Mouse (Mus musculus): ENCODE measurements around the gene Pik3c2g. TPM values are rescaled to one million over a fixed set of nuclear protein-coding genes. Genes with fewer than 3 reads are reported as not detected.
"Not testable (repeated sequence)": the region's sequence is repeated elsewhere in the genome, so short reads cannot be mapped to it uniquely, and the experiment has no call there.

Gene Pik3c2g
- total and polyA plus RNA-seq, 3 experiments, result not detected

DNA sequence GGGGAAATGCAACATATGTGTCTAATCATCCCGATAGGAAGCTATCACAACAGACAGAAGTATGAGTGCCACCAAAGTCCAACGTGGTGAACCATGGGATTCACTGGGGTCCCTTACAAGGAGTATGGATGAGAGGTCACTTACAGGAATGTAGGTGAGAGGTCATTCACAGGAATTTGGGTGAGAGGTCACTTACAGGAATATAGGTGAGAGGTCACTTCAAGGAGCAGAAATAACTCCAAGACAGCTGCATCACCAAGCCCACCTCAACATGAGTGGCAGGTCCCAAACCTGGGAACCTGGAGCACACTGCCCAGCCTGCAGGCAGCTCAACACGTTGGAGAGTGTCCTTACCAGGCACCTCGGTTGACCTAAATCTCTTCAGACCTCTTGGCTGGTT is 314.8 kb downstream of the Pik3c2g start:
- H3K27me3 ChIP-seq (ENCODE audit: control insufficient read depth, insufficient read depth, low read length), result no peaks in the 10 kb centered on the region
- intact Hi-C loops (cut with DNase I), result no loop called here
- H3K4me1 ChIP-seq (ENCODE audit: control insufficient read depth, insufficient read depth, low read length), result no peaks in the 10 kb centered on the region
- H3K27ac ChIP-seq, result peak overlapping the region; percentile 52
- H3K4me3 ChIP-seq, result no peak overlapping the region
- no peaks in the 10 kb centered on the region for H3K36me3 ChIP-seq (ENCODE audit: control insufficient read depth, insufficient read depth, low read length)
- WGBS, result 37% methylated on average over 4 of the region's 4 CpGs
- H3K9ac ChIP-seq (ENCODE audit: low read depth, low read length), result no peak overlapping the region
- DNase-seq, result no peak
- TF ChIP-seq EP300 (IDR thresholded peaks at IDR 0.05; ENCODE audit: insufficient read depth, low read depth, low read length), result no peak
- no peaks in the 10 kb centered on the region for H3K79me2 ChIP-seq (replicated peaks; ENCODE audit: control insufficient read depth, insufficient read depth, low read length)

DNA sequence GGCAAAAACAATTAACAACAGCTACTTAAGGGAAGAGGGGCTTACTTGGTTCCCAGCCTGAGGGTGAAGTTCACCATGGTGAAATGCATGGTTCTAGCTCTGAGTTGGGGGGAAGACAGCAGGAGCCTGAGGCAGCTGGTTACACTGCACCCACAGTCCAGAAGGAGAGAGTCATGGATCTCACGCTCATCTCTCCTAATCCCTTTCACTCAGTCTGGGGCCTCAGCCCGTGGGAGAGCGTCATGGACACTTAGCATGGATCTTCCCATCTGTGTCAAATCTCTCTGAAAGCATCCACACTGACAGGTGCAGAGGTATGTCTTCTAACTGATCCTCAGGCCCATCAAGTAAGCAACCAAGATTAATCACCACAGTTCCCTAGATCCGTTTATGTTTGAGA is 320.1 kb downstream of the Pik3c2g start:
- no peak for TF ChIP-seq EP300 (IDR thresholded peaks at IDR 0.05; ENCODE audit: insufficient read depth, low read depth, low read length)
- no peak for TF ChIP-seq CTCF (IDR thresholded peaks at IDR 0.05)
- no peak for TF ChIP-seq POLR2A (IDR thresholded peaks at IDR 0.05; ENCODE audit: insufficient read depth, low read depth, low read length)
- no peaks in the 10 kb centered on the region for H3K4me1 ChIP-seq (ENCODE audit: control insufficient read depth, insufficient read depth, low read length)
- DNase-seq, result no peak
- H3K4me3 ChIP-seq, result no peak overlapping the region
- H3K9ac ChIP-seq (ENCODE audit: low read depth, low read length), result no peak overlapping the region
- 72% methylated on average over 4 of the region's 4 CpGs for WGBS
- H3K27me3 ChIP-seq (ENCODE audit: control insufficient read depth, insufficient read depth, low read length), result no peaks in the 10 kb centered on the region
- H3K36me3 ChIP-seq (ENCODE audit: control insufficient read depth, insufficient read depth, low read length), result no peaks in the 10 kb centered on the region
- no peak overlapping the region for H3K27ac ChIP-seq
- intact Hi-C loops (cut with DNase I), result no loop called here
- no peaks in the 10 kb centered on the region for H3K79me2 ChIP-seq (replicated peaks; ENCODE audit: control insufficient read depth, insufficient read depth, low read length)

DNA sequence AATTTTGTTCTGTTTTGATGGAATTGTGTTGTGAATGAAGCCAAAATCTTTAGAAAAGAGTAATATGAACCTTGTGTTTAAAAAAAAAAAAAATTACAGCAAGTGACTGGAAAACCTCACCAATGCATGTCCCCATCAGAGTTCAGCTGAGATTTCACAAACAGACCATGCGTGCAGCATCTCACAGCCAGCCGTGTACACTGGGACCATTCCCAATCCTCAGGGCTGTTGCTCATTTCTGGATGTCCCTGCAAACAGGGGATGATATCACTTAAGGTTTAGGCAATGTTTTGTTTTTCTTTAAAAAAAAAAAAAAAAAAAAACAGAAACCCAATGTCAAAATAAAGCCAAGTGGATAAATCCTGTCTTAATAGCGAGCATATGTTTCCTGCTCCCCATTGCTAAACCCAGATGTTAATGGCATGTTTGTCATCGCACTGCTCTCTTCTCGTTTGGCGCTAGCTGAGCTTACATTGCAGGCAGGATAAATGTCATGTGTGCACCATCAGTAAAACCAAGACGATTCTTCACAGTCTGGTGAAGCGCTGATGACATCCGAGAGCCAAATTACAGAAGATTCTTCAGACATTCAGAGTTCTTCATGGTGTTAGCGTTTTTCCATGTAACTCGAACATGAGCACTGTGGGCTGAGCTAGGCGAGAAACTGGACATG is 322.1 kb downstream of the Pik3c2g start:
- no peak for TF ChIP-seq CTCF (IDR thresholded peaks at IDR 0.05)
- TF ChIP-seq POLR2A (IDR thresholded peaks at IDR 0.05; ENCODE audit: insufficient read depth, low read depth, low read length), result no peak
- no peak for TF ChIP-seq EP300 (IDR thresholded peaks at IDR 0.05; ENCODE audit: insufficient read depth, low read depth, low read length)
- DNase-seq, result peak; percentile 37 to 53
- no peak overlapping the region for H3K9ac ChIP-seq (ENCODE audit: low read depth, low read length)
- H3K4me3 ChIP-seq, result no peak overlapping the region
- no peak overlapping the region for H3K27ac ChIP-seq
- no peaks in the 10 kb centered on the region for H3K36me3 ChIP-seq (ENCODE audit: control insufficient read depth, insufficient read depth, low read length)
- no peaks in the 10 kb centered on the region for H3K27me3 ChIP-seq (ENCODE audit: control insufficient read depth, insufficient read depth, low read length)
- WGBS, result 52% methylated on average over 12 of the region's 12 CpGs
- H3K4me1 ChIP-seq (ENCODE audit: control insufficient read depth, insufficient read depth, low read length), result no peaks in the 10 kb centered on the region
- intact Hi-C loops (cut with DNase I), result no loop called here
- no peaks in the 10 kb centered on the region for H3K79me2 ChIP-seq (replicated peaks; ENCODE audit: control insufficient read depth, insufficient read depth, low read length)

DNA sequence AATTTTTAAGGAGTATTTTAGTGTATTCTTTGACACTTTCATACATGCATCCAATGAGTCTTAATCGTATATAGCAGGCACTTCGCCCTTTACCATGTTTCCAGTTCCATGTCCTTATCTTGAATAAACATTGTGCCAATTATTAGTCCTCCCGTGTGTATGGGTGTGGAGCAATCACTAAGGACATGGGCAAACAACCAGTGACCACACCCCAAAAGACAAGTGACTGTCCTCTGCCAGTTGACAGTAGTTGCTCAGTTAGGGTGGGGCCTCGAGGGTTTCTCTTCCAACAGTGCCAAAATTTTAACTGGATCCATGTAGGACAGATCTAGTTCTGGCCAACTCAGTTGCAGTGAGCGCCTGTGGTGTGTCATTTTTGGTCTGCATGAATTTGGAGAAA is 341.7 kb downstream of the Pik3c2g start:
- intact Hi-C loops (cut with DNase I), result no loop called here
- Histone ChIP-seq H3K36me3 (ENCODE audit: control insufficient read depth, insufficient read depth, low read length) (no peaks in the 10 kb centered on the region), H3K79me2 (replicated peaks; ENCODE audit: control insufficient read depth, insufficient read depth, low read length) (no peaks in the 10 kb centered on the region), H3K27ac (no peak overlapping the region), H3K4me1 (ENCODE audit: control insufficient read depth, insufficient read depth, low read length) (no peaks in the 10 kb centered on the region; the same call in 1 of the 2 replicates), H3K27me3 (ENCODE audit: control insufficient read depth, insufficient read depth, low read length) (no peaks in the 10 kb centered on the region), H3K4me3 (no peak overlapping the region), H3K9ac (ENCODE audit: low read depth, low read length) (no peak overlapping the region)
- WGBS, result 52% methylated on average over 5 of the region's 5 CpGs
- DNase-seq, result no peak
- no peak for TF ChIP-seq EP300 (IDR thresholded peaks at IDR 0.05; ENCODE audit: insufficient read depth, low read depth, low read length)
- no peak for TF ChIP-seq CTCF (IDR thresholded peaks at IDR 0.05)
- TF ChIP-seq POLR2A (IDR thresholded peaks at IDR 0.05; ENCODE audit: insufficient read depth, low read depth, low read length), result no peak

DNA sequence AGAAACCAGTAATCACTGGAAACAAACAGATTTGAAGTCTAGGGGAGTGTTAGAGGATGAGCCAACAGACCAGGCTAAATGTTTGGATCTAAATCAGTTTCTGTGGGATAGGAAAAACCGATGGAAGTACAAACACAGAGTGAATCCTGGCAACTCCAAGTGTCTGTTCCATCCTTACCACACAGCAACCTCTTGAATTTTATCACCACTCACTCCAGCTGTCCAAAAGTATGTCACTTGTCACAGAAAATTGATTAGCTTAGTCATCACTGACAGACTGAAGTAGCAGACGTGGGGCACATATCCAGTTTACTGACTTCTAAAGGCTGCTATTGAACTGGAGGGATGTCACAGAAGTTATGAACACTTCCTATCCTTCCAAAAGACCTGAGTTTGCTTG is 347.8 kb downstream of the Pik3c2g start:
- TF ChIP-seq EP300 (IDR thresholded peaks at IDR 0.05; ENCODE audit: insufficient read depth, low read depth, low read length), result no peak
- H3K4me1 ChIP-seq (ENCODE audit: control insufficient read depth, insufficient read depth, low read length), result no peaks in the 10 kb centered on the region
- H3K27me3 ChIP-seq (ENCODE audit: control insufficient read depth, insufficient read depth, low read length), result no peaks in the 10 kb centered on the region
- WGBS, result 31% methylated on average over 2 of the region's 2 CpGs
- H3K36me3 ChIP-seq (ENCODE audit: control insufficient read depth, insufficient read depth, low read length), result no peaks in the 10 kb centered on the region
- H3K4me3 ChIP-seq, result no peak overlapping the region
- H3K9ac ChIP-seq (ENCODE audit: low read depth, low read length), result no peak overlapping the region
- no peak for DNase-seq
- intact Hi-C loops (cut with DNase I), result no loop called here
- no peak overlapping the region for H3K27ac ChIP-seq
- no peaks in the 10 kb centered on the region for H3K79me2 ChIP-seq (replicated peaks; ENCODE audit: control insufficient read depth, insufficient read depth, low read length)

DNA sequence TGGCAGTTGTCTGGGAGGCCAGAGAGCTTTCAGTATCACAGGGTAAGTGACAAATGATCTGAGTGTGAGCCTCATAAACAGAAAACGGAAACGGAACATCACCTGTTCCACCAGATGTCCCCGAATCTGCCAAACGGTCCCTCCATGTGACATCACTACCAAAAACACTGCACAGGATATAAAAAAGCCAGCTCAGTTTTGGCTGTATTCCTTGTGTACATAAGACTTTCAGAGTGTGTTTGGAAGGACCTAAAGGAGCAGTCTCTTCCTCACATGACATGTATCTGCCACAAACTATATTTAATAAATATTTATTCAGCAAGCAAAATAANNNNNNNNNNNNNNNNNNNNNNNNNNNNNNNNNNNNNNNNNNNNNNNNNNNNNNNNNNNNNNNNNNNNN is 350.6 kb downstream of the Pik3c2g start:
- H3K79me2 ChIP-seq (replicated peaks; ENCODE audit: control insufficient read depth, insufficient read depth, low read length); H3K4me1 ChIP-seq (ENCODE audit: control insufficient read depth, insufficient read depth, low read length); DNase-seq; H3K27ac ChIP-seq; H3K4me3 ChIP-seq; H3K27me3 ChIP-seq (ENCODE audit: control insufficient read depth, insufficient read depth, low read length); H3K9ac ChIP-seq (ENCODE audit: low read depth, low read length); intact Hi-C loops (cut with DNase I); H3K36me3 ChIP-seq (ENCODE audit: control insufficient read depth, insufficient read depth, low read length): not testable (repeated sequence)
- WGBS, result 76% methylated on average over 4 of the region's 4 CpGs
